Mouse (Mus musculus) neutrophil, adult 5-6 weeks (primary cell): ENCODE data around the gene Adamts17. TPM values are rescaled to one million over a fixed set of nuclear protein-coding genes. Genes with fewer than 3 reads are reported as not detected.

Source experiments
- ATAC-seq: fragments of 151-379, 151-347 bp; 2 replicates; pipeline ENCODE4 v1.8.0; 2017; ENCODE audit warnings: mild to moderate bottlenecking, moderate TSS enrichment; ENCODE audit not compliant: insufficient number of reproducible peaks, poor library complexity, low FRiP score, severe bottlenecking; ENCODE audit errors: extremely low read depth
- total RNA-seq: library from RNA; stranded (forward); fragments of 200-1000 nt; gene quantifications from 2 replicates; pipeline ENCODE4 v1.2.3, GENCODE M21; 2017

The Adamts17 gene
- total RNA-seq, 1 experiment from 2014 or later, result not detected

- ATAC-seq, result no peak
Measured at GRCm38 (mm10) chr7:66905941-66906340, 66.4 kb downstream of the Adamts17 start.

DNA sequence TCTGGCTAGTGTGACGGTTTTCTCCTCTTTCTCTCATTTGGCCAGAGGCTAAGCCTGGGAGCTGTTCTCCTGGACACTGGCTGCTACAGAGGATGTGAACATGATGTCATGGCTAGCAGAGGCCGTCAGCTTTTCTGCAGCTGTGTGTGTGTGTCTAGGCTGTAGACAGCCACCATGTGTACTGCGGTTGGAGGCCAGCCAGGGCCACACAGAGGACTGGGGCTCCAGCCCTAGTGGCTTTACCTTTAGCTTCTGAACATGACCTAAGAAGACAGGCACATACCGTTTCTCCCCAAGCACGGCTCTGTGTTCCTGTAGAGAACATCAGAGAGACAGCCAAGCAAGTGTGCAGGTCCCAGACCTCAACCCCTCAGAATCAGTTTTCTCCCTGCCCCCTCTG lies 73.3 kb downstream of the Adamts17 start:
- no peak for ATAC-seq

DNA sequence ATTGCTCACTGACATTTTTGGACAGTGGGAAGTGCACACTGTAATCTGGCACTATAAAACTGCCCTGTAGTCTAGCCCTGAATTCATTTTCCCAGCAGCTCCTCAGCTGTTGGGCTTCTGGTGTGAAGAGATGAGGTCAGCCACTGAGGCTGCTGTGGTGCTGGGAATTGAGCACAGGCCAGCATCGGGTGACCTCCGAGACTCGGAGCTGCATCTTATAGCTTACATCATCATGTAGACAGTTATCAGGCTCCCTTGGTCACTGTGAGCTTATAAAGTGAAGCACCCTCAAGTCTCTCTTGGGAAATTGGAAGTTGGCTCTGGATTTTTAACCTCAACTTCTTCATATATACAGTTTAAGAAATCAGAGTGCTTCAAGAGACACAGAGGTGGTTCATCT lies 84.1 kb downstream of the Adamts17 start:
- no peak for ATAC-seq

DNA sequence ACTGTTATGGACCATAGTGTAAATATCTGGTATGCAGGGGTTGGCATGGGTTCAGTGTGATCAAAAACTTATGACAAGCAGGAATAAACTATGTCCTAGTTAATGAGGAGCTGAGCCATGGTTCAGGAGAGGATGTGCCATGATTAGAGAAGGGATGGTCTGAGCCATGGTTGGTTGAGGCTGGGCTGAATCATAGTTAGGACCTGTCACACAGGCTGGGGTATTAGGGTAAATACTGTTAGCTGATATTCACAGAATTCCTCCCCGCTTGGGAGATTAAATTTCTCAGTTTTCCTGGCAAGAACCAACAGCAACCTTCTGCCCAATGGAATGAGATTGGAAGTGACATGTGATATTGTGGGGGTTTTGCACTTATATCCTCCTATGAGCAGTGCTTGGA lies 84.6 kb downstream of the Adamts17 start:
- ATAC-seq, result no peak

DNA sequence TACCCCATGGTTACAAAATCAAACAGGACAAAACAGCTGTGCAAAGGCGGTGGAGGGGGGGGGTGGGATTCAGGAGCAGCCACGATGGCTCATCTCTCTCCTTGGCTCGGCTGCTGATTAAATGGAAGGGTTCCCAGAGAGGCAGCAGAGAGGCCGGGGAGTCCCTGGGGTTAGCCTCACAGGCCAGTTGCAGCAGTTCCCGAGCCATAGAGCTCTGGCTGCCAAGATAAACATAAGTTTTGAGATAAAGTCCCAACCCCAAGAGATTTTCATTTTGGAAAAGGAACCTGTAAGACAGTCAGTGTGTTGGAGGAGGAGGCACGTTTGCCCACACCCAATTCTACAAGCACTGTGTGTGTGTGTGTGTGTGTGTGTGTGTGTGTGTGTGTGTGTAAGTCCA lies 89.7 kb downstream of the Adamts17 start:
- no peak for ATAC-seq

DNA sequence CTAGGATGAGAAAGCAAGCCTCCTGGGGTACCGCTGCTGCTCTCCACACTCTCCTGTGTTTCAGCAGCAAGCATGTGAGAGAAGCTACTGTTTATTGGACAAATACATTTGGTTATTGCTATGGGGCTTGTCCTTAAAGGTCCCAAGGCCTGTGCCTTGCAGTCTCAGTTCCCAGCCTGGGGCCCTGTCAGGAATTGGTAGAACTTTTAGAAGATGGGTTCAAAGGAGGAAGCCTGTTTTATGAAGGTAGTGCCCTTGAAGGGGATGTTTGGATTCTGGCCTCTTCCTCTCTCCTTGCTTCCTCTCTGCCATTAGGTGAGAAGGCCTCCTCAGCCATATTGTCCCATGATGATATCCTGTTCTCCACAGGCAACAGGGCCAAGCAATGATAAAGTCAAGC lies 91.8 kb downstream of the Adamts17 start:
- no peak for ATAC-seq

DNA sequence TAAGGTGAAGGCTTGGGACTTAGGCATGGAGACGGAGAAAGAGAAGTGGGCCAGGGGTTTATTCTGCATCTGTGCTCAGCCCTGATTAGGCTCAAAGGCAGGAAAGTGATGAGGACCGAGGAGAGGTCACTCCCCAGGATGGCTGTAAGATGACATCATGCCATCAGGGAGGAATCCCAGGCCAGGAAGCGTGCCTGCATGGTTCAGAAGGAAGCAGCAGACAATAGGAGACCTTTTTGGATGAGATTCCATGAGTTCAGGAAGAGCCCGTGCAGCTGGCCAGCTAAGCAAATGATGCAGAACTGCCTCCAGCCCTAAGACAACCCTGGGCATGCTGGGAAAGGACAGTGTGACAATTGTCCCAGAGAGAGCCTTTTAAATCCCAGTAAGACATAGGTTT lies 93.7 kb downstream of the Adamts17 start:
- ATAC-seq, result no peak

DNA sequence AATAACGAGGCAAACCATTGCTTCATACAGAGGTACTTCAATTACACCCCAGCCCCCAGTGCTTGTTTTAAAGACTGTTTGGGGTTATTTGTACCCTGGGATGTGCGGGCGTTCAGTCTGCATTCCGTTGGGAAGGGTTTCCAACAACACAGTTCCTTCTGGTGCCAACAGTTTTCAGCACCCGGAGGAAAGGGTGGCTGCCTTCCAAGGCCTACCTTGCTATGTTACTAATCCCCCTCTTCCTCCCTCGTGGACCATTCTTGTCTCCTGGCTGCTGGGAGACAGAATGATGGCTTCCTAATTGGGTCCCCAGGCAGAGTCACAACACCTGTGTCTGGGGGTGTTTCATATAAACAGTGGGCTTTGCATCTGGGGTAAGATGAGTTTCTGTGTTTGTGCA lies 94.5 kb downstream of the Adamts17 start:
- ATAC-seq, result no peak

DNA sequence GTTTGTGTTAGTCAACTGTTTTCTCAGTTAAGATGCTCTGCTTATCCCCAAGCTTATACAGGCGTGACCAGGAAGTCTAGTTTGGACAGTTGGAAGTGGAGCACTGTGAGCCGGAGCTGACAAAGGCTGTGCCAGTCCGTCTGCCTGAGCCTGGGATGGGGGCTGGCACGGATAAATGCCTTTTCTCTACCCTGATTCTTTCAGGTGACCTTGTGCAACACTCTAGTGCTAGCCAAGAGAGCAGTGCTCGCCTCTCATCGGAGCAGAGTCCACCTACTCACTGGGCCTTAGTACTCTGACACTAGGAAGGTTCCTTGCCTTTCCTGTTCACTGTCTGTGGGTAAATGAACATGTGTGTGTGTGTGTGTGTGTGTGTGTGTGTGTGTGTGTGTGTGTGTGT lies 95.5 kb downstream of the Adamts17 start:
- no peak for ATAC-seq

- ATAC-seq, result no peak
Measured at GRCm38 (mm10) chr7:66936042-66936755, 96.7 kb downstream of the Adamts17 start.

DNA sequence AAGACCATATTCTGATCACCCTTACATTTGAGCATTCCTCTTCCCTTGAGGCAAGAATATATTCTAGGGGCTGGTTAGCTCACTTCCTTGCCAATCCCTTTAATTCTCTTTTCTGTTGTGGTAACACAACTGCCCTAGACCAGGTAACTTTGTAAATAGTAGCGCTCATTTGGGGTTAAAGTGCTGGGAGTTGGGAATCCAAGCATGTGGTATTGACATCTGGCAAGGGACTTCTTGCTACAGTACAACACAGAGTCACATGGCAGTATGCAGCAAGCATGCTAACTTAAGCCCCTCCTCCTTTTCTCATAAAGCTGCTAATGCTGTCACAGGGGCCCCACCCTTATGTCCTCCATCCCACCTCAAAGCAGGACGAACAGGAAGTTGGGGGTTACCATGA lies 97.4 kb downstream of the Adamts17 start:
- ATAC-seq, result no peak

- ATAC-seq, result no peak
Measured at GRCm38 (mm10) chr7:66938988-66939783, 99.7 kb downstream of the Adamts17 start.

GRCm38 (mm10) chr7:66940761-66941160 lies 101.2 kb downstream of the Adamts17 start:
- ATAC-seq, result no peak

GRCm38 (mm10) chr7:66949006-66949405 lies 109.5 kb downstream of the Adamts17 start:
- no peak for ATAC-seq

DNA sequence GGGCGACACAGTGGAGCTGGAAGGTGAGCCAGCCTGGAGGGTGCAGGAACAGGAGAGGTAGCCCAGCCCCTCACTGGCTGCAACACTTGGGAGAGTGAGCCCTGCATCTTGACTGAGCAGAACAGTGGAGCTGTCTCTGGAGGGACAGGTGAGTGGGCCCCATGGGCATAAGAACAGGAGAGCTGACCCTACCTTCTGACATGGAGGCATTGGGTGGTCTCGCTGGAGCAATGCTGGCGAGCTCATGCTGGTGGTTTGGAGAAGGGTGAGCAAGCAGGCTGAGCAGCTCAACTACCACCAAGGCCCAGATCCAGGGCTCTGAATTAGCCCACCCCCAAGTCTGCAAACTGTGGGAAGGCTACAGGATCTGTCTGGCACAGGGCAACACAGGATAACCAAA lies 113.4 kb downstream of the Adamts17 start:
- ATAC-seq, result no peak

GRCm38 (mm10) chr7:66954073-66954472 lies 114.5 kb downstream of the Adamts17 start:
- no peak for ATAC-seq

DNA sequence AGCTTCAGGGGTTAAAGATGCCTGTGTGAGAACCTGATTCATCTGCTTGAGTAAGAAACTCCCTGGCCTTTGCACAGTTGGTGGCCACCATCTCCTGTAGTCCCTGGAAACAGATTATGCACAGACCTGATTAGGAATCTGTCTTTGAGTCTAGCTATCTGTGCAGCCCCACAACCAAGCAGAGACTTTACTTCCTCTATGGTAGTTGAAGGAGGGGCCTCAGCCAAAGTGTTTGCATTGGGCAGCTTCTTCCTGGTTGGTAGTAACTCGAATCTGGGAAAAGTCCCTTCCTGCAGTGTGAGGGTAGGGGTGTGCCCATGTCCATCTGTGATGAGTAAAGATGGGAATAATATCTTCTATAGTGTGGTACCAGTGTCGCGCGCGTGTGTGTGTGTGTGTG lies 115.2 kb downstream of the Adamts17 start:
- no peak for ATAC-seq

DNA sequence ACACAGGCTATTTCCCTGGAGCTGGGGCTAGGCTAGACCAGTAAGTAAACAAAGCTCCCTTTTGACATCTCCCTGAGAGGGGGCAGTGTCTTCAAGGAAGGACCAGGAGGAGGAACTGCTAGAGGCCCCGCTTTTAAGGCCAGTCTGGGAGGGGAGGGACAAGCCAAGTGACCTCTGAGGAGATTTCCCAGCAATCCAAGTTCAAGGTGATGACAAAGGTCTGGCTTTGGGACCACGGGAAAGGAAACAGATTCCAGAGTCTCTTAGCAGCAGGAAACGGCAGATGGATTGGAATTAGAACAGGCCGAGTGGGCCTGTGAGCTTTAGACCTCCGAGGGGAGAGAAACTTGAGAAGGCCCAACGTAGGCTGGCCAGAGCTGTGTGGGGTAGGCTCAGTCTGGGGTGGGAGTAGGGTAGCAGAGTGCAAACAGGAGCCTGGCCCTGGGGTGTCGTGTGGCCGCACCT lies 116.0 kb downstream of the Adamts17 start:
- no peak for ATAC-seq

GRCm38 (mm10) chr7:66955978-66956377 lies 116.4 kb downstream of the Adamts17 start:
- ATAC-seq, result no peak

GRCm38 (mm10) chr7:66957764-66958163 lies 118.2 kb downstream of the Adamts17 start:
- no peak for ATAC-seq
